Mouse (Mus musculus) thymus, postnatal 14 days (tissue): ENCODE results near the gene Tlx1.
A peak's percentile ranks its signal among the peaks of the same experiment; 100 is the strongest.

Experiments
- DNase-seq: peaks from one replicate; pipeline ENCODE4 v3.0.0; 2021

The Tlx1 gene

DNA sequence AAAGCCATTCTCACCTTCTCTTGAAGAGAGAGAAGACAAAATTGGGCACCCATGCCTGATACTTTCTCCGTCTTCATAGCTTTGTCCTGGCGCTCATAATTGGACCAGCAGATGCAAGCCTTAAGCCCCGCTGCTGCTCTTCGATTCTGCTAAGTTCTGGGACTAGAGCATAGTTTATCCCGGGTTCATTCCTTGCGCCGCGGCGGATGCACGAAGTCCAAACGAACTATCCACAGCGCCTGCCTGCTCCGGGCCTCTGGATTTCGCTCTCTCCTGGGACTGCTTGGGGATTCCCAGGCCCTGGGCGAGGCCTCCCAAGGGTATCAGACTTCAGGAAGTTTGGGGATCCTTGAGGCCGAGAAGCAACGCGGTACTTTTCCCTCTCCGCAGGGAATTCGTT is 8.4 kb downstream of the Tlx1 start:
- no peak for DNase-seq

DNA sequence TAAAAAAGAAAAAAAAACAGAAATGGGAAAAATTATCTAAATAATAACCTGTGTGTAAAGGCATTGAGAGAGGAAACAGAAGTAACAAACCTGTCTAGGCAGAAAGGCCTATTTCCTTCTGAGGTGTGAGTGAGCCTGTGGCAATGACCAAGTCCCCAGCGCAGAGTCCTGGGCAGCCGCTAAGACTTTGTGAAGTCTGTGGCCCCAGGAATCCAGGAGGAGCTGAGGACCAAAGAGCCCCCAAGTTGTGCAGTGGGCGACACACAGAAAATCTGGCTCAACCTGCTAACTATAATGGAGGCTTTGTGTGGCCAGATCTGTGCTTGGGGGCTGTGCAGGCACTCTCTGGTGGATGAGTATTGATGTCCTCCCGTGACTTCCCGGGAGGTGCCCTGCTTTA is 9.0 kb downstream of the Tlx1 start:
- no peak for DNase-seq

DNA sequence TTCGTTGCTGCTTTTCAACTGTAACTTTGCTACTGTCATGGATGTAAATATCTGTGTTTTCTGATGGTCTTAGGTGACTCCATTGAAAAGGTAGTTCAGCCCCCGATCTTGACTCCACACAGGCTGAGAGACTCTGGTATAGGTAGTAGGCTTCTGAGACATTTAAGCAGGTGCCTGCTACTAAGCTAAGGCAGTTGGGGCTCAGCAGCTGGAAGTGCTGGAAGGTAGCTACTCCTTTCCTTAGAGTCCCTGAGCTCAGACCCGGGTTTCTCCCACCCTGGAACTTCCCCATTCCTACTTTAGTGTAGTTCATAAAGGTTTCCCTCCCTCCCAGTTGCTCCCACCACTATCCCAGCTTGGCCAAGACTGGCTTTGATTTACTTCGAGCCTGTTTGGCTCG is 9.5 kb downstream of the Tlx1 start:
- DNase-seq = no peak

DNA sequence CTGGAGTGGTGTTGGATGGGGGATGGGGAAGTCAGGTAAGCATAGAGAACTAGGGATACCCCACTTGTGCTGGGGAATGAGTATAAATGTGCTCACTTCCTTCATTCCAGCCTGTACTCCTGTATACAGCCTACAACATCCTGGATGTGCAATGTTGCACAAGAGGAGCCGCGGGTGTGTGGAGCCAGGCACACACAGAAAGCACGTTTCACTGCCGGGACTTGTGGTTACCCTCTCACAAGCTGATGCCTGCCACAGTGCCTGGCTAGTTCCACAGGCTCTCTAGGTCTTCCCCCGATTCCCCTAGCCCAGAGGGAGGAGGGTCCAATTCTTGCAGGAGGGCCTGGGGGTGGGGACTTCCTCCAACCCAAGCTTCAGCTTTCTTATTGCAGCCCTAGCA is 10.0 kb downstream of the Tlx1 start:
- DNase-seq = no peak

DNA sequence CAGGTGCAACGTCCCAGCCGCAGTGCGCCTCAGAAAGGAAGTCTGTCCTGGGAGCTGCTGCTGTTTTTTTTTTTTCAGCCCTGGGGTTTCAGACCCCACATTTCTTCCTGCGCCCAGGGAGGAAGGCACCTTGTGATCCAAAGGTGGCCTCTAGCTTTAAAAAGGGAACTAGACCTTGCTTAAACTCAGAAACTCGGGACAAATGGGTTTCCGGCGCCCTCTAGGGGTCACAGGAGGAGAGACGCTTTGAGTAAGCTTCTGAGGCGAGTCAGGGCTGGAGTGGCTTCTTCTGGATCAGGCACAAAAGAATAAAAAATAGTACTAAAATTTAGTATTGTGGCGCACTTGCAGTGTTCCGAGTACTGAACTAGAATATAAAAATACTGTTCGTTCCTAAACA is 10.6 kb downstream of the Tlx1 start:
- peak; percentile 50 for DNase-seq

DNA sequence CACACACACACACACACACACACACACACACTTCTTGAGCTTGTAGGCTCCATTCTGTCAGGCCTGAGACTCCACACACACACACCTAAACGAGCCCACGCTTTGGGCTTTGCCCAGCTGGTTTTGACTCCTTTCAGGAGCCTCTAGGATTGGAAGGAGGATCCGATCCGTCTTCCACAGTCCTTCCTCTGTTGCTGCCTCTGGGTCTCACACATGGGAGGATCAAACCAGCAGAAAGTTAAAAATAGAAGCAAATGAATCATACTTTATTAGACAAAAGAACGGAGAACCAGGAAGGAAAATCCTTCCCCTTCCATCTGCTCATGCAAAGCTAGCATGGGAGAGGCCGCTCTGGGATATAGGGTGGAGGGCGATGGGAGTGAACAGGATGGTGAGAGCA is 11.7 kb downstream of the Tlx1 start:
- DNase-seq = no peak

DNA sequence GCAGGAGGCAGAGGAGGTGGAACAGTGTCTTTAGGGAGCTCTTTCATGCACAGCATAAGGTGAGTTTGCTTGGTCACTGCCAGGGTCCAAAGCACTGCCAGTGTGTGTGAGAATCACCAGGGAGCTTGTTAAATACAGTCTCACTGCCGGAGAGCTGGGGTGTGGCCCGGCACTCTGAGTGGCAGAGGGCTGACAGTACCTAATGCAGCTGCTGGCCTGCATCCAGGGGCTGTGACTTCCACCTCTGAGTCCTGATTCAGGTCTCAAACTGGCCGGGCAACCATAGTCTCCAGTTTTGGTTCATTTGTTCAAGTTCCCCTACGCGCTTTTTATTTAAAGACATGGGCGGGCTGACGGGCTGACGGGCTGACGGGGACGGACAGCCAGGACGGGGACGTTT is 12.4 kb downstream of the Tlx1 start:
- DNase-seq = no peak

DNA sequence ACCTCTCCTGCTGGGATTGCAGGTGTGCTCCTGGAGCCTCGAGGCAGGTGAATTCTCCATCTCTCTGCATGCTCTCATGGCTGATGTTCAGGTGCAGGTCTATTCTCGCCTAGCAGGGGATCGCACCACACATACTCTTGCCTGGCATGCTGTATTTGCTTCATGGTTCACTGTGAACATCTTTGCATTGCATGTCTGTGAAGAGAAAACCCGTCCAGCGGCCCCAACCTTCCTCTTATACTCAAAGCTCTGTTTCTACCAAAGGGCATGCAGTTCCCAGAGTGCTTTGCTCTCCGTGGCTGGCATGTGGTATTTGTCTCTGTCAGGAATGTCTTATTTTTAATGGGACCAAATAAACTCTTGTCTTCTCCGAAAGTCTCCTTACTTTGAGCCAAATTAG is 20.0 kb downstream of the Tlx1 start:
- peak; percentile 0 for DNase-seq

DNA sequence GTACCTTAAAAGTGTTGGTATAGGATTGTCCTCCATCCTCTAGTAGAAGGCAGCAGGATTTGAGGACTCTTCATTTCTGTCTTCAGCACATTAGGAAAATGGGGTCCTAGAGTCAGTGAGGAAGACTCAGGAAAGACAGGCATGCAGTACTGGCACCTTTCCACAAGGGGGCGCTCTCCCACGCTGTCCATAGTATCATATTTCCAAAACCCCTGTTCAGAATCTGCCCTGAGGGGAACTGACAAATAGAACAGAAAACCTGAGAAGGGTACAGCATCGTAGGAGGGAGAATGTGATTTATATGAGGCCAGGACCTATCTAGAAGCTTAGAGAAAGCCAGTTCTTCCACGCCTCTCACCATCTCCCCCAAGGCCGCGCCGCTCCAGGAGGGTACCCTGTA is 24.3 kb downstream of the Tlx1 start:
- peak; percentile 32 for DNase-seq

DNA sequence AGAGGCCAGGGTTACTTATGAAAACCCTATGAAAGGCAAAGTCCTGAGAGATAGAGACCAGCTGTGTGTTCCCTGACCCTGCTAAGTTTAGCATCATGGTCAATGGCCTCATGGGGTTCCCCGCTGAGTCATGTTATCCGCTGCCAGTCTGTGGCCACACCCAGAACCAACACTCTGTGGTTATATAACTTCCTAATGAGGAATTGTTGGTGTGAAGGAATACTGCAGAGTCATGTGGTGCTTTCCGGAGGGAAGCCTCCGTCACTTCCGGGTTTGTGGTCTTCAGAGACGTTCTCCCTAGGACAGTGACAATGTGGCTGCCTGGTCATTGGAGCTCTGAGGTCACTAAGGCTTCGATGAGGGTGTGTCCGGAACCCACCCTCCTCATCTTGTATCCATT is 25.8 kb downstream of the Tlx1 start:
- no peak for DNase-seq

DNA sequence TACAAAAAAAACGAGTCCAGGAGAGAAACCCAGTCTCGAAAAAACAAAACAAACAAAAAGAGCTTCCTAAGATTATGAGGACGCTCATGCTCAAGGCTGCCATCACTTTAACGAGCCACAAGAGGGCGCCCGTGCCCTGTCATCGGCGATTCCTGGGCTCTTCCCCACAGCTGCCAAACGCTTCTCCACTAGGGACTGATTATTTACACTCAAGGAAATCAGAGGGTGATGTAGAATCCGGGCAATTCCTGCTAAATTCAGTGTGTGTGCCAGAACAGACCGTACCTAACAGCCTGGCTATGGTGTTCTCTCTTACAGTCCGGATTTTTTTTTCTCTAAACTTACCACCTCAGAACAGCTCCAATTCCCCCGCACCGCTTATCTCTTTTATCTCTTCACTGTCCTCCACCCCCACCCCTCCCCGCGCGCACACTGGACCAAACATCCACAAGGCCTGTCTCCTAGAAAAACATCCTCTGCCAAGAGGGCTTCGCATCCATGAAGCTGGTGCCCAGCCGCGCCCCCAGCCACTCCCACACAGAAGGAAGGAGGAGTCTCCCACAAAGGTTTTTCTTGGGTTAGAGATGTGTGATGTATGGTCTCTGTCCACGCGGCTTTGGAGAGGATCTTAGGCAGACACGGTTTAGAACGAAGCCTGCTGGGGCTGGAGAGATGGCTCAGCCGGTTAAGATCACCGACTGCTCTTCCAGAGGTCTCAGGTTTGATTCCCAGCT is 26.7 kb downstream of the Tlx1 start:
- DNase-seq = peak; percentile 39

DNA sequence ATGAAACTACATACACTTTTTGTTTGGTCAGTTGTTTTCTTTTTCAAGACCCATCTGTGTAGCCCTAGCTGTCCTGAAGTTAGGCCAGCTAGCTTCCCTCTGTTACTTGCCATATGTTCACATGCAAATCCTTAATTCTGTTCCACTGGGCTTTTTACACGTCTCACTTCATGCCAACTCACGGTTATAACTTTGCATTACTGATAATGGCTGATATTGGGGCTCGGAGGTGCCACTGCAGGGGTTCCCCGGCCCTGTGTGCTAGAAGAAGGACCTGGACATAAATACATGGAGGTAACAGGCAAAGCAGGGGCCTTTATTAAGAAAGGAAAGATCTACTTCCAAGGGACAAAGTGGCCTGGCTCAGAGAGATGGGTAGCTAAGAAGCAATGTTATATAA is 29.0 kb downstream of the Tlx1 start:
- DNase-seq = no peak

DNA sequence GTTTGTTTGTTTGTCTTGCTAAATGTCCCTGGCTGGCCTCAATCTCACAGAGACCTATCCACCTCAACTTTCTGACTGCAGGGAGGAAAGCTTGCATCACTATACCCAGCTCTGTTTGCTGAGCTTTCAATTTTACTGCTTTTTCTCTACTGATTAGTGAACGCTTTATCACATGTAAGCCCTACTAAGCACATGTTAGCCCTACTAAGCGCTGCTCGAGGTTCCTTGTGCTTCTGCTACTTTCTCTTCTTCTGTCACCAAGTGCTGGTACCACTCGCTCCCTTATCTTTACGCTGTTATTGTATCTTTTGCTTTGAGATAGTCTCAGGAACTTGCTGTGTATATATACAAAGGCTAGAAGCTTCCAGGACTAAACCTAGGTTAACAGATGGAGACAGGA is 30.0 kb downstream of the Tlx1 start:
- no peak for DNase-seq

DNA sequence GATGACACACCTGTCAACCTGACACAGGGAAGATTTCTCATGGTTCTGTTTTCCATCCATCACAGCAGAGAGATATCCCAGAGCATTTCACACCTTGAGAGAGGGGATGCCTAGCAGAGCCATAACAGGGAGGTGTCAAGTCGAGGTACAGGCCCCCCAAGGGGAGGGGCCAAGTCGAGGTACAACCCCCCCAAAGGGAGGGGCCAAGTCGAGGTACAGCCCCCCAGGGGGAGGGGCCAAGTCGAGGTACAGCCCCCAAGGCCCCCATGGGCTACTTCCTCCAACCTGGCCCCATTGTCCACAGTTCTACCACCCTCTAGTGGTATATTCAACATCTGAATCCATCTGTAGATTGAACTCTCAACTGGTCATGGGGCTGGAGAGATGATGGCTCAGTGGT is 44.2 kb downstream of the Tlx1 start:
- DNase-seq = no peak

DNA sequence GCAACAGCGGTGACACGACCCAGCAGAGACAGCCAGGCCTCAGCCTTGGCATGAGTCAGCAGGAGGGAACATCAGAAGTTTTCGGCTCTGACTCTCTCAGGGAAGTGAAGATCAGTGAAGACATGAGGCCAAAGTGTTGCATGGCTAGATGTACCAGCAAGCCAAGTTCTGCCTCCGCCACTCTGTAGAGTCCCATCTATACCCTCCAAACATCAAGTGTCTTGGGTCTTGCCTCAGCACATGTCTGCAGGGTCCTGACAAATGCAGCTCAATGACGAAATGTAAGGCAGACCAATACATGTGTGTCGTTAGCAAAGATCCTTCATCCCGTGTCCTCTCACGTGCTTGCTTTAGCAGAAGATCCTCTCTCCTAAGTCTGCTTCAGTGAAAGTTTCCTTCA is 46.5 kb downstream of the Tlx1 start:
- DNase-seq = no peak

DNA sequence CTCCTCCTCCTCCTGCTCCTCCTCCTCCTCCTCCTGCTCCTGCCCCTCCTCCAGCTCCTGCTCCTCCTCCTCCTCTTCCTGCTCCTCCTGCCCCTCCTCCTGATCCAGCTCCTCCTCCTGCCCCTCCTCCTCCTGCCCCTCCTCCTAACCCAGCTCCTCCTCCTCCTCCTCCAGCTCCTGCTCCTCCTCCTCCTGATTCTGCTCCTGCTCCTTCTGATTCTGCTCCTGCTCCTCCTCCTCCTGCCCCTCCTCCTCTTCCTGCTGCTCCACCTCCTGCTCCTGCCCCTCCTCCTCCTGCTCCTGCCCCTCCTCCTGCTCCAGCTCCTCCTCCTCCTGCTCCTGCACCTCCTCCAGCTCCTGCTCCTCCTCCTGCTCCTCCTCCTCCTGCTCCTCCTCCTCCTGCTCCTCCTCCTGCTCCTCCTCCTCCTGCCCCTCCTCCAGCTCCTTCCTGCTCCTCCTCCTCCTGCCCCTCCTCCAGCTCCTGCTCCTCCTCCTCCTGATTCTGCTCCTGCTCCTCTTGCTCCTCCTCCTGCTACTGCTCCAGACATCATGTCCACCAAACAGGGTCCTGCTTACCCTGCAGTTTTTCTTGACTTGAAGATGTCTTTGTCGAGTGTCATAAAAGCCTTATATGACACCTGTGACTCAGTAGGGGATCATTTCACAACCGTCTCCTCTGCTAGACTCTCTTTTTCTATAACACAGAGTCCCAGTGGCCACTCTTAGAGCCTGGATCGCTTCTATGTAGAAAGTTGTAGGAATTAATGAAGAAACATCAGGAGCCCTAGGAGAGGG is 55.0 kb downstream of the Tlx1 start:
- no peak for DNase-seq
